Mouse (Mus musculus): Measurements from ENCODE around the gene Gm3371. TPM values are rescaled to one million over a fixed set of nuclear protein-coding genes. Genes with fewer than 3 reads are reported as not detected.
"Not testable (repeated sequence)": the region's sequence is repeated elsewhere in the genome, so short reads cannot be mapped to it uniquely, and the experiment has no call there.

Gene Gm3371
- not detected in 2 replicates for polyA plus RNA-seq (2011; ENCODE audit: insufficient read depth, insufficient read length, low read depth, missing spikeins)

- not testable (repeated sequence) for H3K4me1 ChIP-seq (ENCODE audit: control insufficient read depth, insufficient read depth, low read length); H3K9ac ChIP-seq (ENCODE audit: low read depth, poor library complexity, severe bottlenecking); H3K27ac ChIP-seq (ENCODE audit: insufficient read depth, low read length); H3K27me3 ChIP-seq (ENCODE audit: control insufficient read depth, insufficient read depth, low read length, poor library complexity, severe bottlenecking); H3K9me3 ChIP-seq (replicated peaks; ENCODE audit: control insufficient read depth, insufficient read depth, low read length, poor library complexity, severe bottlenecking); H3K36me3 ChIP-seq (ENCODE audit: control insufficient read depth, insufficient read depth, low read length, poor library complexity, severe bottlenecking); H3K4me3 ChIP-seq (ENCODE audit: low read depth, low read length)
These were observed at the start of gene Gm3371 for GRCm38 (mm10) chr14:44410588-44410987. Gm3371 (minus strand) TSS chr14:44410688.

GRCm38 (mm10) chr14:44433335-44433734 is 22.8 kb upstream of the Gm3371 start, which contains the start of gene Gm8232:
Gm8232 (plus strand) TSS chr14:44433635.
- H3K9ac ChIP-seq (ENCODE audit: low read depth, poor library complexity, severe bottlenecking); H3K4me1 ChIP-seq (ENCODE audit: control insufficient read depth, insufficient read depth, low read length); H3K4me3 ChIP-seq (ENCODE audit: low read depth, low read length); H3K27ac ChIP-seq (ENCODE audit: insufficient read depth, low read length); H3K27me3 ChIP-seq (ENCODE audit: control insufficient read depth, insufficient read depth, low read length, poor library complexity, severe bottlenecking); H3K9me3 ChIP-seq (replicated peaks; ENCODE audit: control insufficient read depth, insufficient read depth, low read length, poor library complexity, severe bottlenecking); H3K36me3 ChIP-seq (ENCODE audit: control insufficient read depth, insufficient read depth, low read length, poor library complexity, severe bottlenecking): not testable (repeated sequence)

DNA sequence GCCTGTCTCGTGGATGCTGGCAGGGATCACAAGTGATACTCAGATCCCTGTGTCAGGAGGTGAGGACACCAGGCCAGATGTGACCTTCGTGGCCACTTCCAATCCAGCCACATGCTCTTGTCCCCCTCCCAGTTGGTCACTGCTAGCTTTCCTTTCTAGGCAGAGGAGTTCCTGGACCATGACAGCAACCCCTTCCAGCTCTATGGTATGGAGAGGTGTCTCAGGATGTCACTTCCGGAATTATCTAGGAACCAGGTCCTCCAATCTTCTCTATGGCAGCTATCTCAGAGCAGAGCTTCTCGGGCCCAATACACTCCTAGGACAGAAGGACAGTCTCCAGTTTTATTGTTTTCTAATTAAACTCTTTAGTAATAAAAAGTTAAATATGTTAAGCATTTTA is 26.3 kb downstream of the Gm3371 start:
- H3K9me3 ChIP-seq (replicated peaks; ENCODE audit: control insufficient read depth, insufficient read depth, low read length, poor library complexity, severe bottlenecking); H3K4me1 ChIP-seq (ENCODE audit: control insufficient read depth, insufficient read depth, low read length); H3K9ac ChIP-seq (ENCODE audit: low read depth, poor library complexity, severe bottlenecking); H3K27ac ChIP-seq (ENCODE audit: insufficient read depth, low read length); H3K36me3 ChIP-seq (ENCODE audit: control insufficient read depth, insufficient read depth, low read length, poor library complexity, severe bottlenecking); H3K4me3 ChIP-seq (ENCODE audit: low read depth, low read length); H3K27me3 ChIP-seq (ENCODE audit: control insufficient read depth, insufficient read depth, low read length, poor library complexity, severe bottlenecking): not testable (repeated sequence)

GRCm38 (mm10) chr14:44365057-44365456 is 45.4 kb downstream of the Gm3371 start, which contains the start of gene Gm8229:
Gm8229 (plus strand) TSS chr14:44365357.
- not testable (repeated sequence) for H3K4me3 ChIP-seq (ENCODE audit: low read depth, low read length); H3K27ac ChIP-seq (ENCODE audit: insufficient read depth, low read length); H3K4me1 ChIP-seq (ENCODE audit: control insufficient read depth, insufficient read depth, low read length); H3K9ac ChIP-seq (ENCODE audit: low read depth, poor library complexity, severe bottlenecking); H3K27me3 ChIP-seq (ENCODE audit: control insufficient read depth, insufficient read depth, low read length, poor library complexity, severe bottlenecking); H3K9me3 ChIP-seq (replicated peaks; ENCODE audit: control insufficient read depth, insufficient read depth, low read length, poor library complexity, severe bottlenecking); H3K36me3 ChIP-seq (ENCODE audit: control insufficient read depth, insufficient read depth, low read length, poor library complexity, severe bottlenecking)

GRCm38 (mm10) chr14:44362301-44362700 is 48.2 kb downstream of the Gm3371 start:
- H3K9me3 ChIP-seq (replicated peaks; ENCODE audit: control insufficient read depth, insufficient read depth, low read length, poor library complexity, severe bottlenecking); H3K27ac ChIP-seq (ENCODE audit: insufficient read depth, low read length): not testable (repeated sequence)

GRCm38 (mm10) chr14:44361416-44361815 is 49.1 kb downstream of the Gm3371 start:
- H3K9me3 ChIP-seq (replicated peaks; ENCODE audit: control insufficient read depth, insufficient read depth, low read length, poor library complexity, severe bottlenecking); H3K27me3 ChIP-seq (ENCODE audit: control insufficient read depth, insufficient read depth, low read length, poor library complexity, severe bottlenecking); H3K9ac ChIP-seq (ENCODE audit: low read depth, poor library complexity, severe bottlenecking); H3K36me3 ChIP-seq (ENCODE audit: control insufficient read depth, insufficient read depth, low read length, poor library complexity, severe bottlenecking); H3K4me1 ChIP-seq (ENCODE audit: control insufficient read depth, insufficient read depth, low read length); H3K4me3 ChIP-seq (ENCODE audit: low read depth, low read length); H3K27ac ChIP-seq (ENCODE audit: insufficient read depth, low read length): not testable (repeated sequence)

More at GRCm38 (mm10) chr14:44362301-44362700, 48.2 kb downstream of the Gm3371 start:
- H3K27me3 ChIP-seq (ENCODE audit: control insufficient read depth, insufficient read depth, low read length, poor library complexity, severe bottlenecking); H3K4me3 ChIP-seq (ENCODE audit: low read depth, low read length); H3K9ac ChIP-seq (ENCODE audit: low read depth, poor library complexity, severe bottlenecking); H3K4me1 ChIP-seq (ENCODE audit: control insufficient read depth, insufficient read depth, low read length); H3K36me3 ChIP-seq (ENCODE audit: control insufficient read depth, insufficient read depth, low read length, poor library complexity, severe bottlenecking): not testable (repeated sequence)

Other genes with a start within 250 kb of the Gm3371 start
- gene Gm8212, start 213.0 kb downstream of the Gm3371 start, polyA plus RNA-seq (2011; ENCODE audit: insufficient read depth, insufficient read length, low read depth, missing spikeins), result not detected in 2 replicates
- gene 4930503E14Rik, start 197.4 kb downstream of the Gm3371 start, polyA plus RNA-seq (2011; ENCODE audit: insufficient read depth, insufficient read length, low read depth, missing spikeins), result not detected in 2 replicates
- not detected in 2 replicates for gene Gm8220, start 125.1 kb downstream of the Gm3371 start, polyA plus RNA-seq (2011; ENCODE audit: insufficient read depth, insufficient read length, low read depth, missing spikeins)
- not detected in 2 replicates for gene Gm5930, start 72.1 kb downstream of the Gm3371 start, polyA plus RNA-seq (2011; ENCODE audit: insufficient read depth, insufficient read length, low read depth, missing spikeins)
- gene Gm8229, start 45.3 kb downstream of the Gm3371 start, polyA plus RNA-seq (2011; ENCODE audit: insufficient read depth, insufficient read length, low read depth, missing spikeins), result not detected in 2 replicates
- not detected in 2 replicates for gene Gm8232, start 22.9 kb upstream of the Gm3371 start, polyA plus RNA-seq (2011; ENCODE audit: insufficient read depth, insufficient read length, low read depth, missing spikeins)
- not detected in 2 replicates for gene BC061237, start 81.8 kb upstream of the Gm3371 start, polyA plus RNA-seq (2011; ENCODE audit: insufficient read depth, insufficient read length, low read depth, missing spikeins)
- not detected in 2 replicates for gene Gm17093, start 107.6 kb upstream of the Gm3371 start, polyA plus RNA-seq (2011; ENCODE audit: insufficient read depth, insufficient read length, low read depth, missing spikeins)
- gene Gm8247, start 172.5 kb upstream of the Gm3371 start, polyA plus RNA-seq (2011; ENCODE audit: insufficient read depth, insufficient read length, low read depth, missing spikeins), result not detected in 2 replicates
- not detected in 2 replicates for gene Gm5624, start 217.2 kb upstream of the Gm3371 start, polyA plus RNA-seq (2011; ENCODE audit: insufficient read depth, insufficient read length, low read depth, missing spikeins)

All from ES-Bruce4 (cell line).